Mouse (Mus musculus): ENCODE measurements at regions not wholly inside any gene's neighbourhood (a gene's known extent, or its start where the extent isn't known, plus 50 kb on each side); places are given as distances from the start of the nearest gene placed in this dataset.
A peak's percentile ranks its signal among the peaks of the same experiment; 100 is the strongest.

GRCm38 (mm10) chr12:33717053-33717452, 211.2 kb upstream of the Ferd3l start:
- DNase-seq = no peak
- H3K4me1 ChIP-seq (ENCODE audit: control insufficient read depth, insufficient read depth, low read length) = no peaks in the 10 kb centered on the region; the same call in 1 of the 2 replicates
- H3K36me3 ChIP-seq (ENCODE audit: control insufficient read depth, insufficient read depth, low read length) = no peaks in the 10 kb centered on the region
- intact Hi-C loops (cut with DNase I) = no loop called here
- TF ChIP-seq CTCF (IDR thresholded peaks at IDR 0.05) = no peak
- TF ChIP-seq EP300 (IDR thresholded peaks at IDR 0.05; ENCODE audit: insufficient read depth, low read depth, low read length) = no peak
- no peak for TF ChIP-seq POLR2A (IDR thresholded peaks at IDR 0.05; ENCODE audit: insufficient read depth, low read depth, low read length)
- no peak overlapping the region for H3K9ac ChIP-seq (ENCODE audit: low read depth, low read length)
- H3K27ac ChIP-seq = no peak overlapping the region
- no peak overlapping the region for H3K4me3 ChIP-seq
- H3K27me3 ChIP-seq (ENCODE audit: control insufficient read depth, insufficient read depth, low read length) = no peaks in the 10 kb centered on the region
- H3K79me2 ChIP-seq (replicated peaks; ENCODE audit: control insufficient read depth, insufficient read depth, low read length) = no peaks in the 10 kb centered on the region
- 50% methylated on average over 4 of the region's 4 CpGs for WGBS

GRCm38 (mm10) chr12:33717601-33718260, 210.5 kb upstream of the Ferd3l start:
- no peak overlapping the region for H3K4me3 ChIP-seq
- no peaks in the 10 kb centered on the region; the same call in 1 of the 2 replicates for H3K4me1 ChIP-seq (ENCODE audit: control insufficient read depth, insufficient read depth, low read length)
- no peak for TF ChIP-seq CTCF (IDR thresholded peaks at IDR 0.05)
- no peak for TF ChIP-seq POLR2A (IDR thresholded peaks at IDR 0.05; ENCODE audit: insufficient read depth, low read depth, low read length)
- no peak for TF ChIP-seq EP300 (IDR thresholded peaks at IDR 0.05; ENCODE audit: insufficient read depth, low read depth, low read length)
- no peaks in the 10 kb centered on the region for H3K79me2 ChIP-seq (replicated peaks; ENCODE audit: control insufficient read depth, insufficient read depth, low read length)
- 21% methylated on average over 14 of the region's 14 CpGs for WGBS
- H3K27me3 ChIP-seq (ENCODE audit: control insufficient read depth, insufficient read depth, low read length) = no peaks in the 10 kb centered on the region
- H3K36me3 ChIP-seq (ENCODE audit: control insufficient read depth, insufficient read depth, low read length) = no peaks in the 10 kb centered on the region
- no peak overlapping the region for H3K27ac ChIP-seq
- peak in 1 of 2 experiments; percentile 6 for DNase-seq
- intact Hi-C loops (cut with DNase I) = no loop called here
- no peak overlapping the region for H3K9ac ChIP-seq (ENCODE audit: low read depth, low read length)

DNA sequence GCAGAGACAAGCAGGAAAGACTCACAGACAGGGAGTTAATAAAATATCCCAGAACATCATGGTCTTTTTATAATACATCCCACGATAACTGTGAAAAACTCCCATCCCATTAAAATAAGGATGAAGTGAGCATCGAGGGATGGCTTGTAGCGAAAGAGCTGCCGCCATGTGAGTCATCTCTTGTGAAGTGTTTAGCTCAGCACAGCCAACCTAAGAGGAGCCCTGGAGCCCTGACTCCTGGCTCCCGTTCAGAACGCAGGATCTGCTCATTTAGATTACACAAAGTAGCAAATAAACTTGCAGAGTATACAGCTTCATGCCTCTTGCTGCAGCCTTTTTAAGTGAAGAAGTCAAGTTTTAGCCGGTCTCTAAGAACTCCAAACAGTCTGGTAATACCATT, 209.2 kb upstream of the Ferd3l start:
- peak in 1 of 2 experiments; percentile 18 for DNase-seq
- Histone ChIP-seq H3K27me3 (ENCODE audit: control insufficient read depth, insufficient read depth, low read length) (no peaks in the 10 kb centered on the region), H3K36me3 (ENCODE audit: control insufficient read depth, insufficient read depth, low read length) (no peaks in the 10 kb centered on the region), H3K4me3 (no peak overlapping the region), H3K79me2 (replicated peaks; ENCODE audit: control insufficient read depth, insufficient read depth, low read length) (no peaks in the 10 kb centered on the region), H3K9ac (ENCODE audit: low read depth, low read length) (no peak overlapping the region), H3K27ac (no peak overlapping the region), H3K4me1 (ENCODE audit: control insufficient read depth, insufficient read depth, low read length) (no peaks in the 10 kb centered on the region; the same call in 1 of the 2 replicates)
- WGBS = 39% methylated on average over 7 of the region's 7 CpGs
- TF ChIP-seq EP300 (IDR thresholded peaks at IDR 0.05; ENCODE audit: insufficient read depth, low read depth, low read length) (no peak), CTCF (IDR thresholded peaks at IDR 0.05) (no peak), POLR2A (IDR thresholded peaks at IDR 0.05; ENCODE audit: insufficient read depth, low read depth, low read length) (no peak)
- intact Hi-C loops (cut with DNase I) = no loop called here

GRCm38 (mm10) chr12:33731937-33732336, 196.3 kb upstream of the Ferd3l start:
- no peaks in the 10 kb centered on the region for H3K36me3 ChIP-seq (ENCODE audit: control insufficient read depth, insufficient read depth, low read length)
- H3K79me2 ChIP-seq (replicated peaks; ENCODE audit: control insufficient read depth, insufficient read depth, low read length) = no peaks in the 10 kb centered on the region
- intact Hi-C loops (cut with DNase I) = no loop called here
- no peak overlapping the region for H3K4me3 ChIP-seq
- WGBS = 54% methylated on average over 4 of the region's 4 CpGs
- no peaks in the 10 kb centered on the region for H3K27me3 ChIP-seq (ENCODE audit: control insufficient read depth, insufficient read depth, low read length)
- no peaks in the 10 kb centered on the region for H3K4me1 ChIP-seq (ENCODE audit: control insufficient read depth, insufficient read depth, low read length)
- TF ChIP-seq POLR2A (IDR thresholded peaks at IDR 0.05; ENCODE audit: insufficient read depth, low read depth, low read length) = no peak
- DNase-seq = no peak
- H3K9ac ChIP-seq (ENCODE audit: low read depth, low read length) = no peak overlapping the region
- no peak overlapping the region for H3K27ac ChIP-seq

- intact Hi-C loops (cut with DNase I) = no loop called here
- no peak overlapping the region for H3K4me3 ChIP-seq
- H3K79me2 ChIP-seq (replicated peaks; ENCODE audit: control insufficient read depth, insufficient read depth, low read length) = no peaks in the 10 kb centered on the region
- H3K27ac ChIP-seq = no peak overlapping the region
- no peaks in the 10 kb centered on the region for H3K36me3 ChIP-seq (ENCODE audit: control insufficient read depth, insufficient read depth, low read length)
- TF ChIP-seq CTCF (IDR thresholded peaks at IDR 0.05) (no peak), EP300 (IDR thresholded peaks at IDR 0.05; ENCODE audit: insufficient read depth, low read depth, low read length) (no peak), POLR2A (IDR thresholded peaks at IDR 0.05; ENCODE audit: insufficient read depth, low read depth, low read length) (no peak)
- 32% methylated on average over 5 of the region's 5 CpGs for WGBS
- H3K27me3 ChIP-seq (ENCODE audit: control insufficient read depth, insufficient read depth, low read length) = no peaks in the 10 kb centered on the region
- no peak overlapping the region for H3K9ac ChIP-seq (ENCODE audit: low read depth, low read length)
- no peak for DNase-seq
- H3K4me1 ChIP-seq (ENCODE audit: control insufficient read depth, insufficient read depth, low read length) = no peaks in the 10 kb centered on the region
Observed at GRCm38 (mm10) chr12:33775563-33776468, 152.4 kb upstream of the Ferd3l start.

GRCm38 (mm10) chr12:33778477-33778876, 149.7 kb upstream of the Ferd3l start:
- no peaks in the 10 kb centered on the region for H3K36me3 ChIP-seq (ENCODE audit: control insufficient read depth, insufficient read depth, low read length)
- H3K4me1 ChIP-seq (ENCODE audit: control insufficient read depth, insufficient read depth, low read length) = no peaks in the 10 kb centered on the region
- H3K27ac ChIP-seq = no peak overlapping the region
- WGBS = 61% methylated on average over 4 of the region's 4 CpGs
- no peak overlapping the region for H3K4me3 ChIP-seq
- TF ChIP-seq POLR2A (IDR thresholded peaks at IDR 0.05; ENCODE audit: insufficient read depth, low read depth, low read length) (no peak), EP300 (IDR thresholded peaks at IDR 0.05; ENCODE audit: insufficient read depth, low read depth, low read length) (no peak), CTCF (IDR thresholded peaks at IDR 0.05) (no peak)
- no peaks in the 10 kb centered on the region for H3K79me2 ChIP-seq (replicated peaks; ENCODE audit: control insufficient read depth, insufficient read depth, low read length)
- H3K27me3 ChIP-seq (ENCODE audit: control insufficient read depth, insufficient read depth, low read length) = no peaks in the 10 kb centered on the region
- no peak overlapping the region for H3K9ac ChIP-seq (ENCODE audit: low read depth, low read length)
- DNase-seq = no peak
- intact Hi-C loops (cut with DNase I) = no loop called here

Data from heart, adult 2 months (tissue).